Mouse (Mus musculus) intestine, embryonic 16.5 days (tissue): ENCODE measurements at regions not wholly inside any gene's neighbourhood (a gene's known extent, or its start where the extent isn't known, plus 50 kb on each side); places are given as distances from the start of the nearest gene placed in this dataset.
A peak's percentile ranks its signal among the peaks of the same experiment; 100 is the strongest.

Source experiments
- ATAC-seq: fragments of 200-750 bp; cut with Nextera tagmentation; 2 replicates; pipeline ENCODE4 v1.8.0; 2017; ENCODE audit warnings: moderate TSS enrichment, moderate library complexity
- H3K27ac ChIP-seq: fragments of 300-500 bp; sonication (generic); 2 replicates; pipeline ENCODE4 v1.5.1; 2014; ENCODE audit warnings: mild to moderate bottlenecking, low read length
- H3K27me3 ChIP-seq: fragments of 300-500 bp; sonication (generic); replicated peaks from 2 replicates; pipeline ENCODE4 v1.6.1; 2014; ENCODE audit warnings: low read length, control low read depth, mixed read lengths; ENCODE audit not compliant: control insufficient read depth, insufficient read depth
- H3K36me3 ChIP-seq: fragments of 300-500 bp; sonication (generic); 2 replicates; pipeline ENCODE4 v1.6.1; 2014; ENCODE audit warnings: low read length, control low read depth; ENCODE audit not compliant: control insufficient read depth, insufficient read depth
- H3K4me1 ChIP-seq: fragments of 300-500 bp; sonication (generic); 2 replicates; pipeline ENCODE4 v1.6.1; 2014; ENCODE audit warnings: low read length, control low read depth, mixed read lengths; ENCODE audit not compliant: control insufficient read depth, insufficient read depth
- H3K4me2 ChIP-seq: fragments of 300-500 bp; sonication (generic); 2 replicates; pipeline ENCODE4 v1.6.1; 2014; ENCODE audit warnings: low read depth, low read length, control low read depth
- H3K4me3 ChIP-seq: fragments of 300-500 bp; sonication (generic); 2 replicates; pipeline ENCODE4 v1.5.1; 2014; ENCODE audit warnings: mild to moderate bottlenecking, low read length
- H3K9ac ChIP-seq: fragments of 300-500 bp; sonication (generic); 2 replicates; pipeline ENCODE4 v1.6.1; 2014; ENCODE audit warnings: low read depth, low read length
- H3K9me3 ChIP-seq: fragments of 300-500 bp; sonication (generic); 2 replicates; pipeline ENCODE4 v1.6.1; 2016; ENCODE audit warnings: low read length, control low read depth; ENCODE audit not compliant: control insufficient read depth
- WGBS: fragments of 180-500 bp; shearing (Covaris S2); extraction: QIAGEN DNeasy Blood & Tissue Kit; methylation state at CpG from one replicate; pipeline ENCODE4 v1.1.7; 2014; 5-methylcytosine and 5-hydroxymethylcytosine counted together

DNA sequence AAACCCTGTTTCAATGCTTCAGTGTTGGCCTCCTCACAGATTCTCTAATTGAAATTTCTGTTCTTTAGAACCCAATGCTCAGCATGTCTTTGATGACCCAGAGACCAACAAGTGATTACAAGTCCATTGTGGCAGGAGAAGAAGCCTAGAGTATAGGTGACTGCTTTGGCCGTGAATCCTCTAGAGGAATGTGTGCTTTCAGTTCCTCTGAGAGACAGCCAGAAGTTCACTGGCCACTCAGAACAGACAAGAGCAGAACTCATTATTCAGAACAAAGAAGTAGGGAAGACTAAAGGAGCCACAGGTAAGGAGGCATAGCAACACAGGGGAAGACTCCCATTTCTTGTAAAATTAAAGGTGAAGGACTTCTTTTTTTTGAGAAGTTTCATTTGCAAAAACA lies 52.5 kb upstream of the Slc4a4 start:
- WGBS = 87% methylated on average over 1 of the region's 1 CpGs
- no peaks in the 10 kb centered on the region for H3K27me3 ChIP-seq
- no peak for ATAC-seq

DNA sequence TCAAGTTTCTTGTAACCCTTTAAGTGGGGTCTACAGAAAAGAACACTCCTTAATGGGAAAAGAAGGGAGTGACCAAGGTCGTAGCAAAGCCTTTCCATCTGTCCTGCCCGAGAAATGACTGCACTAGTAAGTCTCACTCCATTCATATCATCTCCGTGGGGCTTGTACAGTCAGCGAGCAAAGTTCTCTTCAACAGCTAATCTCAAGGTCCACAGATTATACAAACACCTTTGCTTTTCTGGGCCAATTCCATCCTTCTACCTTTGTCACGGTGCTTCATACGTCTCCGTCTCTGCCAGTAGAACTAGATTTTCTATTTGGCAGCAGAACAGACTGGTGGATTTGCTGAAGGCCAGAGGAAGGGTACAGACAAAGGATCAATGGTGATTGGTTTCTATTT lies 51.6 kb upstream of the Slc4a4 start:
- WGBS = 72% methylated on average over 7 of the region's 7 CpGs
- H3K27ac ChIP-seq = no peak overlapping the region
- peak; percentile 78 for ATAC-seq

More for the DNA sequence above, 52.5 kb upstream of the Slc4a4 start:
- H3K9me3 ChIP-seq = no peaks in the 10 kb centered on the region
- H3K4me3 ChIP-seq = no peak overlapping the region
- H3K9ac ChIP-seq = no peak overlapping the region
- no peaks in the 10 kb centered on the region for H3K4me1 ChIP-seq
- H3K4me2 ChIP-seq = no peak overlapping the region
- H3K27ac ChIP-seq = no peak overlapping the region
- H3K36me3 ChIP-seq = no peaks in the 10 kb centered on the region

GRCm38 (mm10) chr5:88835958-88836357 lies 50.7 kb upstream of the Slc4a4 start:
- 74% methylated on average over 6 of the region's 6 CpGs for WGBS
- H3K9ac ChIP-seq = no peak overlapping the region
- H3K4me3 ChIP-seq = no peak overlapping the region
- no peak overlapping the region for H3K4me2 ChIP-seq
- no peak for ATAC-seq
- H3K9me3 ChIP-seq = no peaks in the 10 kb centered on the region
- H3K27ac ChIP-seq = no peak overlapping the region
- H3K4me1 ChIP-seq = no peaks in the 10 kb centered on the region
- no peaks in the 10 kb centered on the region for H3K36me3 ChIP-seq
- H3K27me3 ChIP-seq = no peaks in the 10 kb centered on the region

More for the DNA sequence above, 51.6 kb upstream of the Slc4a4 start:
- no peaks in the 10 kb centered on the region for H3K4me1 ChIP-seq
- no peaks in the 10 kb centered on the region for H3K36me3 ChIP-seq
- H3K9ac ChIP-seq = no peak overlapping the region
- H3K4me2 ChIP-seq = no peak overlapping the region
- H3K27me3 ChIP-seq = no peaks in the 10 kb centered on the region
- no peak overlapping the region for H3K4me3 ChIP-seq
- no peaks in the 10 kb centered on the region for H3K9me3 ChIP-seq
